Mouse (Mus musculus): ENCODE data around the gene Kras. TPM values are rescaled to one million over a fixed set of nuclear protein-coding genes. Genes with fewer than 3 reads are reported as not detected.

Gene Kras
- total and polyA plus RNA-seq, 2 experiments from 2014 or later, result 16.8 to 34.2 TPM

- 0 out of 2 replicates have a peak, but pooled peaks cover 3% of the 10 kb centered on the region for H3K27me3 ChIP-seq (ENCODE audit: control insufficient read depth, insufficient read depth, low read length)
- 83% methylated on average over 3 of the region's 3 CpGs for WGBS
- peaks cover 15% of the 10 kb centered on the region for H3K36me3 ChIP-seq (replicated peaks; ENCODE audit: control insufficient read depth, insufficient read depth, low read length)
- H3K4me1 ChIP-seq (ENCODE audit: control insufficient read depth, insufficient read depth), result peaks cover 8% of the 10 kb centered on the region; the same call in 1 of the 2 replicates
- TF ChIP-seq CTCF (IDR thresholded peaks at IDR 0.05; ENCODE audit: low read depth) (no peak), EP300 (IDR thresholded peaks at IDR 0.05; ENCODE audit: low read depth) (no peak)
- no peaks in the 10 kb centered on the region for H3K9me3 ChIP-seq (replicated peaks; ENCODE audit: control insufficient read depth, low read length)
- 0 out of 2 replicates have a peak overlapping the region, but pooled peaks have one; percentile 5 for H3K4me3 ChIP-seq (ENCODE audit: low read depth, low read length)
- H3K4me2 ChIP-seq (ENCODE audit: low read depth, low read length), result peak overlapping the region; percentile 31; the same call in 1 of the 2 replicates
- H3K27ac ChIP-seq (ENCODE audit: low read depth), result no peak overlapping the region
- ATAC-seq (ENCODE audit: insufficient read depth, low read depth), result no peak
- H3K9ac ChIP-seq (replicated peaks; ENCODE audit: low read depth, low read length), result no peak overlapping the region
- no peak for DNase-seq (ENCODE audit: low spot score)
Observed at GRCm38 (mm10) chr6:145247886-145248285, 2.2 kb downstream of the Kras start.

- Histone ChIP-seq H3K27ac (ENCODE audit: low read depth) (no peak overlapping the region), H3K4me2 (ENCODE audit: low read depth, low read length) (no peak overlapping the region), H3K4me3 (ENCODE audit: low read depth, low read length) (no peak overlapping the region), H3K4me1 (ENCODE audit: control insufficient read depth, insufficient read depth) (peaks cover 8% of the 10 kb centered on the region; the same call in 1 of the 2 replicates), H3K9ac (replicated peaks; ENCODE audit: low read depth, low read length) (no peak overlapping the region), H3K27me3 (ENCODE audit: control insufficient read depth, insufficient read depth, low read length) (0 out of 2 replicates have a peak, but pooled peaks cover 3% of the 10 kb centered on the region), H3K36me3 (replicated peaks; ENCODE audit: control insufficient read depth, insufficient read depth, low read length) (peaks cover 16% of the 10 kb centered on the region), H3K9me3 (replicated peaks; ENCODE audit: control insufficient read depth, low read length) (no peaks in the 10 kb centered on the region)
- TF ChIP-seq CTCF (IDR thresholded peaks at IDR 0.05; ENCODE audit: low read depth) (no peak), EP300 (IDR thresholded peaks at IDR 0.05; ENCODE audit: low read depth) (no peak)
- ATAC-seq (ENCODE audit: insufficient read depth, low read depth) (no peak), DNase-seq (ENCODE audit: low spot score) (no peak)
- WGBS, result 74% methylated on average over 5 of the region's 5 CpGs
Observed at GRCm38 (mm10) chr6:145246841-145247240, 3.2 kb downstream of the Kras start.

- peaks cover 38% of the 10 kb centered on the region for H3K36me3 ChIP-seq (replicated peaks; ENCODE audit: control insufficient read depth, insufficient read depth, low read length)
- no peak overlapping the region for H3K4me2 ChIP-seq (ENCODE audit: low read depth, low read length)
- H3K27me3 ChIP-seq (ENCODE audit: control insufficient read depth, insufficient read depth, low read length), result no peaks in the 10 kb centered on the region
- no peak for ATAC-seq (ENCODE audit: insufficient read depth, low read depth)
- TF ChIP-seq EP300 (IDR thresholded peaks at IDR 0.05; ENCODE audit: low read depth) (no peak), CTCF (IDR thresholded peaks at IDR 0.05; ENCODE audit: low read depth) (peak; percentile 49)
- no peaks in the 10 kb centered on the region for H3K4me1 ChIP-seq (ENCODE audit: control insufficient read depth, insufficient read depth)
- no peak overlapping the region for H3K27ac ChIP-seq (ENCODE audit: low read depth)
- no peaks in the 10 kb centered on the region for H3K9me3 ChIP-seq (replicated peaks; ENCODE audit: control insufficient read depth, low read length)
- peak; percentile 55 for DNase-seq (ENCODE audit: low spot score)
- H3K9ac ChIP-seq (replicated peaks; ENCODE audit: low read depth, low read length), result no peak overlapping the region
- 8% methylated on average over 1 of the region's 1 CpGs for WGBS
- no peak overlapping the region for H3K4me3 ChIP-seq (ENCODE audit: low read depth, low read length)
Observed at GRCm38 (mm10) chr6:145242521-145242920, 7.5 kb downstream of the Kras start.

GRCm38 (mm10) chr6:145240285-145240684 lies 9.8 kb downstream of the Kras start:
- Histone ChIP-seq H3K4me1 (ENCODE audit: control insufficient read depth, insufficient read depth) (no peaks in the 10 kb centered on the region), H3K27me3 (ENCODE audit: control insufficient read depth, insufficient read depth, low read length) (no peaks in the 10 kb centered on the region), H3K4me3 (ENCODE audit: low read depth, low read length) (no peak overlapping the region), H3K9me3 (replicated peaks; ENCODE audit: control insufficient read depth, low read length) (no peaks in the 10 kb centered on the region), H3K4me2 (ENCODE audit: low read depth, low read length) (no peak overlapping the region), H3K9ac (replicated peaks; ENCODE audit: low read depth, low read length) (no peak overlapping the region), H3K36me3 (replicated peaks; ENCODE audit: control insufficient read depth, insufficient read depth, low read length) (peaks cover 36% of the 10 kb centered on the region), H3K27ac (ENCODE audit: low read depth) (no peak overlapping the region)
- WGBS, result 73% methylated on average over 6 of the region's 6 CpGs
- no peak for TF ChIP-seq EP300 (IDR thresholded peaks at IDR 0.05; ENCODE audit: low read depth)
- TF ChIP-seq CTCF (IDR thresholded peaks at IDR 0.05; ENCODE audit: low read depth), result no peak
- no peak for ATAC-seq (ENCODE audit: insufficient read depth, low read depth)
- no peak for DNase-seq (ENCODE audit: low spot score)

GRCm38 (mm10) chr6:145237148-145237547 lies 12.9 kb downstream of the Kras start:
- H3K9me3 ChIP-seq (replicated peaks; ENCODE audit: control insufficient read depth, low read length), result no peaks in the 10 kb centered on the region
- H3K4me3 ChIP-seq (ENCODE audit: low read depth, low read length), result no peak overlapping the region
- no peak overlapping the region for H3K27ac ChIP-seq (ENCODE audit: low read depth)
- ATAC-seq (ENCODE audit: insufficient read depth, low read depth) (no peak), DNase-seq (ENCODE audit: low spot score) (no peak)
- no peak overlapping the region for H3K4me2 ChIP-seq (ENCODE audit: low read depth, low read length)
- TF ChIP-seq CTCF (IDR thresholded peaks at IDR 0.05; ENCODE audit: low read depth) (no peak), EP300 (IDR thresholded peaks at IDR 0.05; ENCODE audit: low read depth) (no peak)
- peaks cover 30% of the 10 kb centered on the region for H3K36me3 ChIP-seq (replicated peaks; ENCODE audit: control insufficient read depth, insufficient read depth, low read length)
- 63% methylated on average over 4 of the region's 4 CpGs for WGBS
- H3K27me3 ChIP-seq (ENCODE audit: control insufficient read depth, insufficient read depth, low read length), result no peaks in the 10 kb centered on the region
- no peaks in the 10 kb centered on the region for H3K4me1 ChIP-seq (ENCODE audit: control insufficient read depth, insufficient read depth)
- H3K9ac ChIP-seq (replicated peaks; ENCODE audit: low read depth, low read length), result no peak overlapping the region

- ATAC-seq (ENCODE audit: insufficient read depth, low read depth) (no peak), DNase-seq (ENCODE audit: low spot score) (no peak)
- no peak overlapping the region for H3K4me2 ChIP-seq (ENCODE audit: low read depth, low read length)
- no peak for TF ChIP-seq EP300 (IDR thresholded peaks at IDR 0.05; ENCODE audit: low read depth)
- 76% methylated on average over 6 of the region's 6 CpGs for WGBS
- peaks cover 25% of the 10 kb centered on the region for H3K36me3 ChIP-seq (replicated peaks; ENCODE audit: control insufficient read depth, insufficient read depth, low read length)
- H3K27ac ChIP-seq (ENCODE audit: low read depth), result no peak overlapping the region
- H3K9me3 ChIP-seq (replicated peaks; ENCODE audit: control insufficient read depth, low read length), result no peaks in the 10 kb centered on the region
- H3K9ac ChIP-seq (replicated peaks; ENCODE audit: low read depth, low read length), result no peak overlapping the region
- no peaks in the 10 kb centered on the region for H3K4me1 ChIP-seq (ENCODE audit: control insufficient read depth, insufficient read depth)
- no peak overlapping the region for H3K4me3 ChIP-seq (ENCODE audit: low read depth, low read length)
- no peaks in the 10 kb centered on the region for H3K27me3 ChIP-seq (ENCODE audit: control insufficient read depth, insufficient read depth, low read length)
Observed at GRCm38 (mm10) chr6:145235367-145235766, 14.7 kb downstream of the Kras start.

Measured in heart, postnatal 0 days (tissue).